Mouse (Mus musculus) MEL (cell line): ENCODE data around the gene Gm47995. TPM values are rescaled to one million over a fixed set of nuclear protein-coding genes. Genes with fewer than 3 reads are reported as not detected.
A peak's percentile ranks its signal among the peaks of the same experiment; 100 is the strongest.

Experiments
- BHLHE40 ChIP-seq: IDR thresholded peaks from 2 replicates; pipeline ENCODE4 v1.6.1; 2012; ENCODE audit warnings: low read depth, mild to moderate bottlenecking, inconsistent platforms, low read length, improper control_type of control experiment, borderline replicate concordance
- CHD1 ChIP-seq: IDR thresholded peaks from 2 replicates; pipeline ENCODE4 v1.6.1; 2012; ENCODE audit warnings: low read depth, mild to moderate bottlenecking, inconsistent platforms, low read length, improper control_type of control experiment
- CHD2 ChIP-seq: IDR thresholded peaks from 2 replicates; pipeline ENCODE4 v1.6.1; 2011; ENCODE audit warnings: low read length, improper control_type of control experiment
- E2F4 ChIP-seq: IDR thresholded peaks from 2 replicates; pipeline ENCODE4 v1.6.1; 2011; ENCODE audit warnings: low read depth, low read length, improper control_type of control experiment, borderline replicate concordance
- EP300 ChIP-seq, 2 experiments: IDR thresholded peaks; 2 replicates each; pipeline ENCODE4 v1.6.1; 2011; ENCODE audit warnings: improper control_type of control experiment in 2 of 2, low read length in 2 of 2, low read depth in 1 of 2, mild to moderate bottlenecking in 1 of 2
- ETS1 ChIP-seq: IDR thresholded peaks from 2 replicates; pipeline ENCODE4 v1.6.1; 2012; ENCODE audit warnings: low read depth, mild to moderate bottlenecking, inconsistent platforms, low read length, improper control_type of control experiment, moderate library complexity
- GABPA ChIP-seq: IDR thresholded peaks from 2 replicates; pipeline ENCODE4 v1.6.1; 2012; ENCODE audit warnings: low read depth, mild to moderate bottlenecking, inconsistent platforms, low read length, improper control_type of control experiment, moderate library complexity
- JUND ChIP-seq: IDR thresholded peaks from 2 replicates; pipeline ENCODE4 v1.6.1; 2011; ENCODE audit warnings: low read depth, mild to moderate bottlenecking, improper control_type of control experiment, low read length
- KAT2A ChIP-seq: conservative IDR thresholded peaks from 2 replicates; pipeline ENCODE4 v1.6.1; 2012; ENCODE audit warnings: low read depth, low read length, improper control_type of control experiment, inconsistent platforms
- MXI1 ChIP-seq: IDR thresholded peaks from 2 replicates; pipeline ENCODE4 v1.6.1; 2011; ENCODE audit warnings: mild to moderate bottlenecking, low read depth, low read length, improper control_type of control experiment
- MYB ChIP-seq: IDR thresholded peaks from 2 replicates; pipeline ENCODE4 v1.6.1; 2011; ENCODE audit warnings: mild to moderate bottlenecking, low read depth, low read length, improper control_type of control experiment
- NELFE ChIP-seq: IDR thresholded peaks from 2 replicates; pipeline ENCODE4 v1.6.1; 2011; ENCODE audit warnings: low read depth, low read length, improper control_type of control experiment
- NRF1 ChIP-seq: IDR thresholded peaks from 2 replicates; pipeline ENCODE4 v1.6.1; 2014; ENCODE audit warnings: low read depth, mild to moderate bottlenecking, inconsistent platforms, low read length, improper control_type of control experiment, moderate library complexity; ENCODE audit not compliant: poor library complexity, insufficient read depth, severe bottlenecking
- POLR2A ChIP-seq, 2 experiments: IDR thresholded peaks; 2 replicates each; pipeline ENCODE4 v1.6.1; 2011 to 2012; ENCODE audit warnings: low read length in 2 of 2, mild to moderate bottlenecking in 2 of 2, control low read depth in 1 of 2, improper control_type of control experiment in 1 of 2, low read depth in 1 of 2, moderate library complexity in 1 of 2; ENCODE audit not compliant: control insufficient read depth in 1 of 2, insufficient read depth in 1 of 2, poor library complexity in 1 of 2
- POLR2AphosphoS2 ChIP-seq: IDR thresholded peaks from 2 replicates; pipeline ENCODE4 v1.6.1; 2011; ENCODE audit warnings: low read length, improper control_type of control experiment
- RCOR1 ChIP-seq: IDR thresholded peaks from 2 replicates; pipeline ENCODE4 v1.6.1; 2012; ENCODE audit warnings: low read depth, mild to moderate bottlenecking, inconsistent platforms, low read length, improper control_type of control experiment
- SIN3A ChIP-seq: IDR thresholded peaks from 2 replicates; pipeline ENCODE4 v1.6.1; 2012; ENCODE audit warnings: low read length, improper control_type of control experiment, inconsistent platforms
- SMC3 ChIP-seq: IDR thresholded peaks from 2 replicates; pipeline ENCODE4 v1.6.1; 2011; ENCODE audit warnings: low read depth, low read length, improper control_type of control experiment
- TAL1 ChIP-seq: IDR thresholded peaks from 2 replicates; pipeline ENCODE4 v1.6.1; 2012; ENCODE audit warnings: mild to moderate bottlenecking, inconsistent platforms, low read length, moderate library complexity, mixed read lengths
- TBP ChIP-seq: IDR thresholded peaks from 2 replicates; pipeline ENCODE4 v1.8.0; 2011; ENCODE audit warnings: low read depth, low read length, improper control_type of control experiment
- TCF12 ChIP-seq: IDR thresholded peaks from 2 replicates; pipeline ENCODE4 v1.6.1; 2014; ENCODE audit warnings: low read depth, mild to moderate bottlenecking, inconsistent platforms, low read length, improper control_type of control experiment, moderate library complexity
- UBTF ChIP-seq: IDR thresholded peaks from 2 replicates; pipeline ENCODE4 v1.6.1; 2012; ENCODE audit warnings: low read depth, mild to moderate bottlenecking, inconsistent platforms, low read length, improper control_type of control experiment, moderate library complexity, borderline replicate concordance; ENCODE audit not compliant: insufficient read depth
- USF1 ChIP-seq: IDR thresholded peaks from 2 replicates; pipeline ENCODE4 v1.6.1; 2014; ENCODE audit warnings: low read depth, mild to moderate bottlenecking, inconsistent platforms, low read length, improper control_type of control experiment, moderate library complexity
- ZC3H11A ChIP-seq: IDR thresholded peaks from 2 replicates; pipeline ENCODE4 v1.6.1; 2012; ENCODE audit warnings: low read depth, mild to moderate bottlenecking, inconsistent platforms, low read length, improper control_type of control experiment
- ZMIZ1 ChIP-seq: IDR thresholded peaks from 2 replicates; pipeline ENCODE4 v1.6.1; 2012; ENCODE audit warnings: low read depth, mild to moderate bottlenecking, inconsistent platforms, low read length, improper control_type of control experiment, moderate library complexity
- ZNF384 ChIP-seq: IDR thresholded peaks from 2 replicates; pipeline ENCODE4 v1.6.1; 2012; ENCODE audit warnings: low read depth, mild to moderate bottlenecking, inconsistent platforms, low read length, improper control_type of control experiment
- polyA plus RNA-seq, 2 experiments: library from polyadenylated mRNA; stranded (reverse) in 1 of 2; unstranded in 1 of 2; fragments of >175 nt in 1 of 2; fragments of >200 nt in 1 of 2; gene quantifications; 2 replicates each; pipeline versions ENCODE4 v1.2.1 to v1.2.4; 2012; ENCODE audit warnings: low replicate concordance in 2 of 2, low read depth in 1 of 2; ENCODE audit not compliant: insufficient read length in 2 of 2, insufficient read depth in 1 of 2, missing spikeins in 1 of 2
- total RNA-seq: library from RNA; depleted of rRNA; stranded (reverse); fragments of 300-350 nt; gene quantifications from 2 replicates; pipeline ENCODE4 v1.2.3, GENCODE M21; 2012

The Gm47995 gene
- total and polyA plus RNA-seq, 3 experiments: 0.18 TPM; not detected in 2

GRCm38 (mm10) chr1:151166031-151166430 lies 32.2 kb upstream of the Gm47995 start (continued):
- TF ChIP-seq KAT2A: no peak
- no peak for TF ChIP-seq CHD1
- TF ChIP-seq NRF1: no peak
- TF ChIP-seq EP300 (IDR thresholded peaks at IDR 0.05; ENCODE audit: low read depth in 1 of 2, low read length in 2 of 2): peak in 1 of 2 experiments; percentile 46; a peak in 1 of 4 replicates
- no peak for TF ChIP-seq TBP
- no peak for TF ChIP-seq SMC3
- TF ChIP-seq JUND: no peak
- no peak for TF ChIP-seq UBTF
- TF ChIP-seq ZNF384: no peak
- TF ChIP-seq BHLHE40: no peak
- no peak for TF ChIP-seq POLR2AphosphoS2
- no peak for TF ChIP-seq GABPA
- peak; percentile 55; the same call in 1 of the 2 replicates for TF ChIP-seq MXI1
- no peak for TF ChIP-seq ZMIZ1
- no peak for TF ChIP-seq TCF12
- 0 out of 2 replicates have a peak, but pooled peaks have one; percentile 20 for TF ChIP-seq ETS1
- TF ChIP-seq TAL1: no peak
- no peak for TF ChIP-seq POLR2A (IDR thresholded peaks at IDR 0.05; ENCODE audit: control insufficient read depth in 1 of 2, insufficient read depth in 1 of 2, low read depth in 1 of 2, low read length in 2 of 2, poor library complexity in 1 of 2)
- no peak for TF ChIP-seq RCOR1
- no peak for TF ChIP-seq CHD2
- peak; percentile 41; the same call in 1 of the 2 replicates for TF ChIP-seq SIN3A
- TF ChIP-seq NELFE: no peak
- TF ChIP-seq E2F4: no peak
- TF ChIP-seq USF1: no peak
- no peak for TF ChIP-seq MYB
- TF ChIP-seq ZC3H11A: no peak
